Mouse (Mus musculus) cerebellum, adult 8-10 months (tissue): ENCODE measurements around the gene Rassf5.
"Not testable (repeated sequence)": the region's sequence is repeated elsewhere in the genome, so short reads cannot be mapped to it uniquely, and the experiment has no call there.

Experiments used
- DNase-seq: peaks from one replicate; pipeline ENCODE4 v3.0.0; 2022

Rassf5 gene

GRCm38 (mm10) chr1:131175819-131176218 is 69.2 kb downstream of the Rassf5 start:
- DNase-seq = no peak

GRCm38 (mm10) chr1:131175189-131175588 is 69.9 kb downstream of the Rassf5 start:
- no peak for DNase-seq

- DNase-seq = peak; percentile 20
Measured at GRCm38 (mm10) chr1:131174299-131174861, 70.7 kb downstream of the Rassf5 start.

- no peak for DNase-seq
Measured at GRCm38 (mm10) chr1:131173809-131174208, 71.2 kb downstream of the Rassf5 start.

GRCm38 (mm10) chr1:131173001-131173400 is 72.1 kb downstream of the Rassf5 start:
- DNase-seq = no peak

GRCm38 (mm10) chr1:131167612-131168011 is 77.4 kb downstream of the Rassf5 start:
- no peak for DNase-seq

- DNase-seq = no peak
Measured at GRCm38 (mm10) chr1:131164427-131164826, 80.6 kb downstream of the Rassf5 start.

- no peak for DNase-seq
Measured at GRCm38 (mm10) chr1:131161091-131161490, 84.0 kb downstream of the Rassf5 start.

- not testable (repeated sequence) for DNase-seq
Measured at GRCm38 (mm10) chr1:131159573-131160327, 85.3 kb downstream of the Rassf5 start.

GRCm38 (mm10) chr1:131155456-131155855 is 89.6 kb downstream of the Rassf5 start:
- peak; percentile 28 for DNase-seq

GRCm38 (mm10) chr1:131153018-131153629 is 91.9 kb downstream of the Rassf5 start, which contains the start of gene Eif2d:
TSS of gene Eif2d (plus strand) at chr1:131153181.
- DNase-seq = peak; percentile 88

- DNase-seq = no peak
Measured at GRCm38 (mm10) chr1:131149496-131149895, 95.6 kb downstream of the Rassf5 start.

GRCm38 (mm10) chr1:131146181-131146614 is 98.9 kb downstream of the Rassf5 start:
- no peak for DNase-seq

GRCm38 (mm10) chr1:131145222-131145621 is 99.8 kb downstream of the Rassf5 start:
- DNase-seq = not testable (repeated sequence)

GRCm38 (mm10) chr1:131142472-131142871 is 102.6 kb downstream of the Rassf5 start:
- DNase-seq = no peak

- DNase-seq = no peak
Measured at GRCm38 (mm10) chr1:131141449-131141848, 103.6 kb downstream of the Rassf5 start.

GRCm38 (mm10) chr1:131139102-131140095 is 105.7 kb downstream of the Rassf5 start:
- no peak for DNase-seq

GRCm38 (mm10) chr1:131138191-131139016 is 106.7 kb downstream of the Rassf5 start, which contains the start of gene Dyrk3:
TSS of gene Dyrk3 (minus strand) at chr1:131138340.
- peak; percentile 81 for DNase-seq

- no peak for DNase-seq
Measured at GRCm38 (mm10) chr1:131137717-131138118, 107.3 kb downstream of the Rassf5 start.

GRCm38 (mm10) chr1:131137111-131137510 is 107.9 kb downstream of the Rassf5 start:
- no peak for DNase-seq

GRCm38 (mm10) chr1:131135960-131136629 is 109.0 kb downstream of the Rassf5 start:
- DNase-seq = no peak
